Mouse (Mus musculus): ENCODE data around the gene Grb7. TPM values are rescaled to one million over a fixed set of nuclear protein-coding genes. Genes with fewer than 3 reads are reported as not detected.

Grb7 gene
- polyA plus RNA-seq, 1 experiment from 2014 or later = 3.6 TPM

DNA sequence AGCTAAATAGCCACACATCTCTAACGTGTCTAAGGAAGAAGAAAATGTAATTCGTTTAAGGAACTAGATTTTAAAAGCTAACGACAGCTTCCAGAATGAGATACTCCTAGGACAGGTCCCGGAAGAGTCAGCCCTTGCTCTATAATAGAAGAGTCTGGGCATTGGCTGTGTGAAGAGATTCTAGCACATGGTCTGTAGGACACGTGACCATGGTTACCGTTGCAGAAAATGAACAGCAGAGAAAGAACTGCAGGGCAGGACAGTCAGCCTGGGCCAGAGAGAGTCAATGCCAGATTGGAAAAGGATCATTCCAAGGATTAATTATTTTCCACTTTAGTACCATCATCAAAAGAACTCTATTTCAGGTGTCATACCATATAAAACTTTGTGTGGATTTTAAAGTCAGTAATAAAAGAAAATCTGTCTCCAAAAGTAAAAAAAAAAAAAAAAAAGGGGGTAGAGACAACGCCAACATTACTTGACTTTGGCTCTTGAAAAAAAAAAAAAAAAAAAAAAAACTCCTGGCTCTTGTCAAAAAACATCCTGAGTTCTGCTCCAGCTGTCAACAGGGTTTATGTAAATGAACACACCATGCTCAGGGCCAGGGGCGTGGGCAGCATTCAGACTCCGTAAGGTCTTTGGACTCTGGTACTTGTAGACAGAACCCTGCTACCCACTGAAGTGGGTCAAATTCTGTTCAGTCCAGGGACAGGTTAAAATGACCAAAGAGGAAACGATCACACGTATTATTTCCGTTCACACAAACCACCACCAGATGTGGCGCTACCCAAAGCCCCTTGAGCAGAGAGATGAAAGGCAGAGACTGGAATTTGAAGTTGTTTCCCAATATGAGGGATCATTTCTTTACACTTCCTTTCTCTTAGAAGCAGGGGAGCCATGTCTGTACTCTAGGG is 33.1 kb downstream of the Grb7 start:
- no peak overlapping the region for H3K4me3 ChIP-seq
- no peak for DNase-seq (ENCODE audit: low spot score)
- no peak overlapping the region for H3K27ac ChIP-seq
- WGBS = 81% methylated on average over 13 of the region's 13 CpGs
- H3K36me3 ChIP-seq = no peaks in the 10 kb centered on the region
- no peaks in the 10 kb centered on the region for H3K27me3 ChIP-seq (ENCODE audit: insufficient read depth, poor library complexity, severe bottlenecking)
- H3K4me1 ChIP-seq (replicated peaks) = 0 out of 2 replicates have a peak, but pooled peaks cover 2% of the 10 kb centered on the region
- no peaks in the 10 kb centered on the region for H3K9me3 ChIP-seq

DNA sequence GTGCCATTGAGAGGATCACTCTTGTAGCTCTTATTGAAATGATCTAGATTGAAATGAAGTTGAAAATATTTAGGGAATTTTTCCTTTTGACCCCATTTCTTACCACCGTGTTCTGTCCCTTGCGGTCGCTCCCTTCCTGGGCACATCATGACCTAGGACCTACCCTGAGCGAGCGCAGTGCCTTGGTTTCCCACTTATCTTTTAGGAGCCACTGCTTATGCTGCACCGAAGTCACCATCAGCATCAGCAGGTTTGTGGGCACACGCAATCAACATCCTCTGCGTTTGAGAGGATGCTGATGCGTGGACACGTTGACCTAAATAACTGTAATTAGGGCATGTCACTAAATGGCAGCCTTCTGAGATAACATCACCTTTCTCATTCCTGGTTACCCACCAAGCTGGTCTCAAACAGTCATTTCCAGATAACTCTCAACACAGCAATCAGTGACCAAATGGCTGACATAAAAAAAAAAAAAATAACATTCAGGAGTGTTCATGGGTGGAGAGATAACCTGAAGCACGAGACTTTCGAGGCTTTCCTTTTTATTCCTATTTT is 33.8 kb downstream of the Grb7 start:
- no peak for DNase-seq (ENCODE audit: low spot score)
- Histone ChIP-seq H3K27ac (no peak overlapping the region), H3K4me1 (replicated peaks) (0 out of 2 replicates have a peak, but pooled peaks cover 2% of the 10 kb centered on the region), H3K9me3 (no peaks in the 10 kb centered on the region), H3K36me3 (no peaks in the 10 kb centered on the region), H3K4me3 (no peak overlapping the region), H3K27me3 (ENCODE audit: insufficient read depth, poor library complexity, severe bottlenecking) (no peaks in the 10 kb centered on the region)
- WGBS = 87% methylated on average over 12 of the region's 12 CpGs

DNA sequence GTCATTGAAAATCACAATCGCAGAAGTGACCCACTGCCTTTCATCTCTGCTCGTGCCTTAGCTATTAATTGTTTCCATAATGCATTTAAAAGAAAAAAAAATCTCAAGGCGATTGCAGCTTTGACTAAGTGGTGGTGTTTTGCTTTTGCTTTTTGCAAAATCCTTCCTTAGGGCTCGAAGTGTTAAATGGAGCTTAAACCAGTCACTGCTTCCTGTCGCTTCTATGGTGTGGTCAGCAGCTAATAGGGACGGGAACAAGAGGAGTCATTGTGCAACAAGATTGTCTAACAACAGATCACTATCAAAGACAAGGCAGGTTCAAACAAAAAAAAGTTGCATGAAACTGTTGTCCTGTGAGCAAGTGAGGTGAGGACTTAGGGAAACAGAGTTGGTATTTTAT is 35.0 kb downstream of the Grb7 start:
- no peaks in the 10 kb centered on the region for H3K27me3 ChIP-seq (ENCODE audit: insufficient read depth, poor library complexity, severe bottlenecking)
- no peak overlapping the region for H3K4me3 ChIP-seq
- H3K9me3 ChIP-seq = no peaks in the 10 kb centered on the region
- H3K27ac ChIP-seq = no peak overlapping the region
- 0 out of 2 replicates have a peak, but pooled peaks cover 2% of the 10 kb centered on the region for H3K4me1 ChIP-seq (replicated peaks)
- no peaks in the 10 kb centered on the region for H3K36me3 ChIP-seq
- 76% methylated on average over 6 of the region's 6 CpGs for WGBS
- no peak for DNase-seq (ENCODE audit: low spot score)

DNA sequence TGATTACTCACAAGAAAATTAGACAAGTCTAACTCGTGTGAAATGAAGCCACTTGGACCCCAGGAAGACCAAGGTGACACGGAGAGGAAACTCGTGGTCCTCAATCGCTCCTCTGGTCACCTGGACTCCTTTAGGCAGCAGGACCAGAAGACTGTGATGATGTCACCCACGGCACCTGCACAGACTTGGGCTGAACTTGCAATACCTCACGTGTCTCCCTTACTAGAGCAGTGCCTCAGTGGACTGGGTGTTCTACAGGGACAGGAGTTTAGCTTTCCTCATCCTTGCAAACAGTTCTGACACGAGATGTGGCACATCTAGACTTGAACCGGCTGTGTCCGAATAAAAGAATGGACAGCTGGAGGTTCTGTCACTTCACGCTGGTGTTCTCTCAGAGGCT is 35.9 kb downstream of the Grb7 start:
- 84% methylated on average over 10 of the region's 10 CpGs for WGBS
- 0 out of 2 replicates have a peak, but pooled peaks cover 2% of the 10 kb centered on the region for H3K4me1 ChIP-seq (replicated peaks)
- DNase-seq (ENCODE audit: low spot score) = no peak

DNA sequence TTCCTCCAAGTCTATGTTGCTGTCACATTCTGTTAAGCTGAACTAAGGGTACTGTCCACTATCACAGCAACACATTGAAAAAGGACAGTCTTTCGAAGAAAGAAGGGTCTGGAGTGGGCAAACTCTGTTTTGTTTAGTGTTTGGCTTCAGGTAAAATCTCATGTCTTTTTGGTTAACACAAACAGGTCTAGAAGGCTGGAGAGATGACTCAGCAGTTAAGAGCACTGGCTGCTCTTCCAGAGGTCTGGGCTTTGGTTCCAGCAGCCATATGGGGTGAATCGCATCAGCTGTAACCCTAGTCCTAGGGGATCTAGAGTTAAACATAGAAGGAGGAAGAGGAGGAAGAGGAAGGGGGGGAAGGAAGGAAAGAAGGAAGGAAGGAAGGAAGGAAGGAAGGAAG is 39.6 kb downstream of the Grb7 start:
- no peaks in the 10 kb centered on the region for H3K36me3 ChIP-seq
- WGBS = 88% methylated on average over 2 of the region's 2 CpGs

More for the DNA sequence above, 35.9 kb downstream of the Grb7 start:
- Histone ChIP-seq H3K27me3 (ENCODE audit: insufficient read depth, poor library complexity, severe bottlenecking) (no peaks in the 10 kb centered on the region), H3K27ac (no peak overlapping the region), H3K9me3 (no peaks in the 10 kb centered on the region), H3K36me3 (no peaks in the 10 kb centered on the region), H3K4me3 (no peak overlapping the region)

DNA sequence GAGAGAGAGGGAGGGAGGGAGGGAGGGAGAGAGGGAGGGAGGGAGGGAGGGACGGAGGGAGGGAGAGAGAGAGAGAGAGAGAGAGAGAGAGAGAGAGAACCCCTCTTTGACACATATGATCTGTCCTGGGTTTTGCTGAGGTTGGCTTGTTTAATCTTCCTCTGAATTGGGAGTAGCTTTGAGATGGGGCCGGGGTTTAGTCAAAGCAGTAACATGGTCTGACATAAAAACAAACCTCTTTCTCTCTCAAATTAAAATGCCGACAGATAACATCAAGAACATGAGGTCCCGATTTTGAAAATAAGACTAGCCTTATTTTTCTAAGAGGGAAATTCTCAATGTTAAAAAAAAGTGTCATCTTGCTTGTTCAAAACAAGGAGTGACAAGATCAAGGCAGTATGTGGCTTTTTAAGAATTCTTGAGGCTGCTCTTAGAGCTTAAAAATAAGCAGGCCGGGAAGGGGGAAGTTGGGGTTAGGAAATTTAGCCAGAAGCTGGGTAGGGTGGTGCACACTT is 41.4 kb downstream of the Grb7 start:
- H3K36me3 ChIP-seq = no peaks in the 10 kb centered on the region

More for the DNA sequence above, 39.6 kb downstream of the Grb7 start:
- no peak overlapping the region for H3K27ac ChIP-seq
- H3K4me1 ChIP-seq (replicated peaks) = 0 out of 2 replicates have a peak, but pooled peaks cover 2% of the 10 kb centered on the region
- no peak for DNase-seq (ENCODE audit: low spot score)
- H3K4me3 ChIP-seq = no peak overlapping the region
- H3K27me3 ChIP-seq (ENCODE audit: insufficient read depth, poor library complexity, severe bottlenecking) = no peaks in the 10 kb centered on the region
- no peaks in the 10 kb centered on the region for H3K9me3 ChIP-seq

DNA sequence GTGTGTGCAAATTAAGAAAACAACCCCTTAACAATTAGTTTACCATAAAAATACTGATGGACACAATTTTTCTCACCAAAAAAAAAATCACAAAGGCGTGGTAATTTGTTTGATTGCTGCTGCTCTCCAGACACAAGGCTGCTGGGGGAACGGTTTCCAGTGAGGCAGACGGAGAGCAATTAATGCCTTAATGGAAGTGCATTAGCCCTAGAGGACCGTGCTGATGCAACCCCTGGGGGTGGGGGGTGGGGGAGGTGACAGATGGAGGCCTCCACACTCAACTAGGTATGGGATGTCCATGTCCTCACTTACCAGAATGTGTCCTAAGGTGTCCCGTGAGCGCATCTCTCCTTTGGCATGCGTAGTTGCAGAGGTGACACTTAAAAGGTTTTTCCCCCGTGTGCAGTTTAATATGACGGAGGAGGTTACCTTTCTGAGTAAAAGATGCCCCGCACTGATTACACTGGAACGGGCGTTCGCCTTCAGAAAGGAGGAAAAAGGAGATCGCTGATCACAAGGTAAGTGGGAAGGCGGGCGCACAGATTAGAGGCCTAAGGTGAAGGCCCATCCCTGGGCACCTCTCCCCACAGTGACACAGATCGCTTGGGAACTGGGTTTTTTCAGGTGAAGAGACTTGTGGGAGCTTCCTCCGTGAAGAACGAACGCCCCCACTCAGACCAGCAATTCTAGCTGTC is 42.5 kb downstream of the Grb7 start:
- Histone ChIP-seq H3K9me3 (no peaks in the 10 kb centered on the region), H3K27ac (no peak overlapping the region), H3K27me3 (ENCODE audit: insufficient read depth, poor library complexity, severe bottlenecking) (peaks cover 5% of the 10 kb centered on the region; the same call in 1 of the 2 replicates), H3K36me3 (no peaks in the 10 kb centered on the region), H3K4me3 (no peak overlapping the region), H3K4me1 (replicated peaks) (peaks cover 19% of the 10 kb centered on the region)
- DNase-seq (ENCODE audit: low spot score) = no peak
- WGBS = 76% methylated on average over 20 of the region's 20 CpGs

More for the DNA sequence above, 41.4 kb downstream of the Grb7 start:
- H3K4me3 ChIP-seq = no peak overlapping the region
- H3K27me3 ChIP-seq (ENCODE audit: insufficient read depth, poor library complexity, severe bottlenecking) = peaks cover 5% of the 10 kb centered on the region; the same call in 1 of the 2 replicates
- 77% methylated on average over 5 of the region's 5 CpGs for WGBS
- DNase-seq (ENCODE audit: low spot score) = no peak
- 0 out of 2 replicates have a peak, but pooled peaks cover 8% of the 10 kb centered on the region for H3K4me1 ChIP-seq (replicated peaks)
- H3K9me3 ChIP-seq = no peaks in the 10 kb centered on the region
- H3K27ac ChIP-seq = no peak overlapping the region

DNA sequence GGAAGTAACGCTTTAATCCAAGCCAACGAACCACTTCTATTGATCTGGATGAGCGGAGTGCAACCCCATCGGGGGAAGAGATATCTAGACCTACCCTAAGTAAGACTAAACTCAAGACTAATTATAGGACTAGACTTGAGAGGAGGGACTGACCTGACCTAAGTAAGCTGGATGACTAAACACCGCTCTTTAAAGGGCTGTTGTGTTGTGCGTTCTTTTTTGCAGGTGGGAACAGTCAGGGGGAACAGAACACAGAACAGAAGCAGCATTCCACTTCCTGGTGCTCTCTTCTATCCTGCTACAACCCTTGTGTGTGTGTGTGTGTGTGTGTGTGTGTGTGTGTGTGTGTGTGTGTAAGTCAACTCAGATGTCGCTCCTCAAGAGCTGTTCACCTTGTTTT is 45.4 kb downstream of the Grb7 start:
- no peaks in the 10 kb centered on the region for H3K9me3 ChIP-seq
- peaks cover 19% of the 10 kb centered on the region for H3K27me3 ChIP-seq (ENCODE audit: insufficient read depth, poor library complexity, severe bottlenecking)
- H3K4me1 ChIP-seq (replicated peaks) = peaks cover 19% of the 10 kb centered on the region
- H3K36me3 ChIP-seq = no peaks in the 10 kb centered on the region
- no peak for DNase-seq (ENCODE audit: low spot score)
- no peak overlapping the region for H3K4me3 ChIP-seq
- H3K27ac ChIP-seq = no peak overlapping the region
- 84% methylated on average over 7 of the region's 7 CpGs for WGBS

DNA sequence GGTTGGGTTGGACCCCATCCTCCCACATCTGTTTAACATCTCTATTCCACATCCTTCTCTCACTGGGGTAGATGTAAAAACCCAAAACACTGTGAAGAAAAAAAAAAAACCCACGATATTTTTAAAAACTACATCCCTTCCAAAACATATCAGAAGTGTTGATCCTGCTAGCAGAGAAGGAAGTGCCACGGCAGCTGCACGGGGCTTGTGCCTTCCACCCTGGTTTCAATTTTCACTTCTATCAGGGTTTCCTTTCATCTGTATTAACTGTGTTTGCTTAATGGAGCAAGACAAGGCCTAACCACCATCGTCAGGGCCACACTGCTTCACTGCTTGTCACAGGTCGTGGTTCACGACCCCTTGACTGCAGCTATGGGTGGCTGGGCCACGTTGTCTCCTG is 46.8 kb downstream of the Grb7 start:
- Histone ChIP-seq H3K4me3 (no peak overlapping the region), H3K9me3 (no peaks in the 10 kb centered on the region), H3K27me3 (ENCODE audit: insufficient read depth, poor library complexity, severe bottlenecking) (peaks cover 19% of the 10 kb centered on the region), H3K36me3 (no peaks in the 10 kb centered on the region), H3K4me1 (replicated peaks) (peaks cover 28% of the 10 kb centered on the region), H3K27ac (no peak overlapping the region; the same call in 1 of the 2 replicates)
- 13% methylated on average over 7 of the region's 7 CpGs for WGBS
- DNase-seq (ENCODE audit: low spot score) = peak; percentile 42

DNA sequence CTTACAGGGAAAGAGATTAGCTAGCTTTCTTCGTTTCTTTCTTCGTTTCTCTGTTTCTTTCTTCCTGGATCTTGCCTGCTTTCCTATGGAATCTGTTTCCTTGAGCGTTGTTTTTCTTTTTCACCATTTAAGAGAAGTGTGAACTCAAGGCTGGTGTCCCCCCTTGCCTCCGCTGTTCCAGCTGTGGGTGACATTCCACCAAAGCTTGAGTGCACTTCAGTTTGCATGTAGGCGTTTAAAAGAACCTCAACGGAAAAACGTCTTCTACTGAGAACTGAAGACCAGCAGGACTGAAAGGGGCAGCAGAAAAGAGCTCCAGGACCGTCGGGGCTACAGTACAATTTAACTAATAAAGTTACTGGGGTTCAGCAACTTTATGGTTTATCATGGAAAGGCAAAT is 47.2 kb downstream of the Grb7 start:
- no peak overlapping the region; the same call in 1 of the 2 replicates for H3K27ac ChIP-seq
- no peak for DNase-seq (ENCODE audit: low spot score)
- no peaks in the 10 kb centered on the region for H3K36me3 ChIP-seq
- peaks cover 19% of the 10 kb centered on the region for H3K27me3 ChIP-seq (ENCODE audit: insufficient read depth, poor library complexity, severe bottlenecking)
- H3K4me3 ChIP-seq = no peak overlapping the region
- WGBS = 58% methylated on average over 9 of the region's 9 CpGs
- H3K9me3 ChIP-seq = no peaks in the 10 kb centered on the region
- H3K4me1 ChIP-seq (replicated peaks) = peaks cover 31% of the 10 kb centered on the region

DNA sequence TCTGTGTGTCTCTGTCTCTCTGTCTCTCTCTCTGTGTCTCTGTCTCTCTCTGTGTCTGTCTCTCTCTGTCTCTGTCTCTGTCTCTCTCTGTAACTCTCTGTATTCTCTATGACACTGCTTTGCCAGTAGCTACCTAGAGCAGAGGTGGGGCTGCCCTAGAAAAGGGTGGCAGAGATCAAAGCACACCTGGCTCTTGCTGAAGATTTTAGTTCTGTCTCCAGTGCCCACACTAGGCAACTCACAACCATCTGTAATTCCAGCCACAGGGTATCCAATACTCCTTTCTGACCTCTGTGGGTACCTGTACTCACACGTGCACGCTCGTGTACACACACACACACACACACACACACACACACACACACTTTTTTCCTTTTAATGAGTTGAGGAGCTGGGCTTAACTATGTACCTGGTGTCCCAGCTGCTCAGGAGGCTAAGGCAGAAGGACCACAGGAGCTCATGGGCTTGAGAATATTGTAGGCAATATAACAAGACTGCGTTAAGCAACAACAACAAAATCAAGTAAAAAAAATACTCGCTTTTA is 49.1 kb downstream of the Grb7 start:
- no peak overlapping the region for H3K27ac ChIP-seq
- H3K4me3 ChIP-seq = no peak overlapping the region
- no peaks in the 10 kb centered on the region for H3K36me3 ChIP-seq
- WGBS = 93% methylated on average over 5 of the region's 5 CpGs
- H3K9me3 ChIP-seq = no peaks in the 10 kb centered on the region
- H3K4me1 ChIP-seq (replicated peaks) = peaks cover 31% of the 10 kb centered on the region
- DNase-seq (ENCODE audit: low spot score) = no peak
- H3K27me3 ChIP-seq (ENCODE audit: insufficient read depth, poor library complexity, severe bottlenecking) = peaks cover 19% of the 10 kb centered on the region

All from hindbrain, embryonic 10.5 days (tissue).